Mouse (Mus musculus): Measurements from ENCODE around the gene Mmp15. TPM values are rescaled to one million over a fixed set of nuclear protein-coding genes. Genes with fewer than 3 reads are reported as not detected.
A peak's percentile ranks its signal among the peaks of the same experiment; 100 is the strongest.

Gene Mmp15
- polyA plus RNA-seq, 1 experiment from 2014 or later = 30.1 TPM

DNA sequence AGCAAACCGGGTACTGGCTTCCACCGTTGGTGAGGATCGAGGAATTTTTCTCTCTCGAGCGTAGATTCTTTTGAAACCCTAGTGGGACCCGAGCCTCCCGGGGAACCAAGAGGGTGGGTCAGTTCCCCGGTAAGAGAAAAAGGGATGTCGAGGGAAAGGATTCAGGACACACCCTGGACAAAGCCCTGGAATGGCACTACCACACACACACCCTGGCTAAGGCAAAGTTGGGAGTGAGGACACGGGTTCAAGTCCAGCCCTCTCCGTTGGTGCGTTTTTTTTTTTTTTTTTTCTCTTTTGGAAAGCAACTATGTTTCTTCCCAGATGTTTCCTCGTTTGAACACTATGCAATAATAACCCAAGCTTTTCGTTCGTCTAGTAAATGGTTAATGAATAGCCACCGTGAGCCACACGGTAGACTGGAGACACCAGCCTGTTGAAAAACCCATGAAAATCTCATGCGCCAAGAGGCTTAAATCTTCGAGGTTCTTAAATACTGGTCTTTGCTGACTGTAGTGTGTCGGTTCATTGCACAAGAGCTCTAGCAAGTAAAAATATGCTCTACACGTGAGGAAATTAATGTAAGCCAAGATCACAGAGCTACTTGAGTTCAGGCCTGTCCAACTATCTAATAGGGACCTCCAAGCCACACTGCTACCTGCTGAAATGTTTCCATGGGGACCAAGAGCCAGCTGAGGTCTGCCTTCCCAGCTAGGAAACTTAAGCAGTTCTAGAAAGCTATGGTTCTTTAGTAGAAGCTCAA lies 19.4 kb upstream of the Mmp15 start:
- 23% methylated on average over 21 of the region's 21 CpGs for WGBS
- Histone ChIP-seq H3K4me2 (ENCODE audit: low read depth, low read length) (peak overlapping the region; percentile 90), H3K4me3 (ENCODE audit: low read length) (peak overlapping the region; percentile 94), H3K27me3 (ENCODE audit: control insufficient read depth, insufficient read depth, low read length) (no peaks in the 10 kb centered on the region), H3K36me3 (ENCODE audit: control insufficient read depth, insufficient read depth) (peaks cover 40% of the 10 kb centered on the region), H3K9ac (ENCODE audit: low read length) (peak overlapping the region; percentile 98), H3K4me1 (ENCODE audit: control insufficient read depth, insufficient read depth, low read length) (peaks cover 16% of the 10 kb centered on the region), H3K9me3 (replicated peaks; ENCODE audit: control insufficient read depth, low read length) (peaks cover 3% of the 10 kb centered on the region; the same call in 1 of the 2 replicates), H3K27ac (ENCODE audit: low read length) (peak overlapping the region; percentile 99)
- ATAC-seq (replicated peaks; ENCODE audit: extremely low read depth, insufficient read depth, low FRiP score) = no peak

DNA sequence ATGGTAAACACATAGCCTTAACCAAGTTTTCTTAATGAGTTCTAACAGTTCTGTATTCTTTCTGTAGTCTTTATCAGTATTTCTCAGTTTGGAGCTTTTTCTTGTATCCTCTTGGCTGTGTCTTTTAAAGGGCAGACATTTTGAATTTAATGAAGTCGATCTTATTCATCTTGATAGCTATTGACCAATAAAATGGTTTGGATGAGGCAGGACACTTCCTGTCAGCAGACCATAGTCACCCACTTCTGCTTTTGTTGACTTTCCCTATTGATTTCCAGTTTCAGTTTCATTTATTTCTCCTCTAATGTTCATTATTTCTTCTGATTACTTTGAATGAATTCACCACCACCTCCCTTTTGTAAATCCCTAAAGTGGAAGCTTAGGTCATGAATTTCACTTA lies 16.4 kb upstream of the Mmp15 start:
- no peak overlapping the region for H3K9ac ChIP-seq (ENCODE audit: low read length)
- no peak overlapping the region for H3K4me3 ChIP-seq (ENCODE audit: low read length)
- H3K4me1 ChIP-seq (ENCODE audit: control insufficient read depth, insufficient read depth, low read length) = peaks cover 7% of the 10 kb centered on the region
- no peaks in the 10 kb centered on the region for H3K27me3 ChIP-seq (ENCODE audit: control insufficient read depth, insufficient read depth, low read length)
- H3K27ac ChIP-seq (ENCODE audit: low read length) = no peak overlapping the region
- no peak for ATAC-seq (replicated peaks; ENCODE audit: extremely low read depth, insufficient read depth, low FRiP score)
- no peak overlapping the region for H3K4me2 ChIP-seq (ENCODE audit: low read depth, low read length)
- peaks cover 3% of the 10 kb centered on the region; the same call in 1 of the 2 replicates for H3K9me3 ChIP-seq (replicated peaks; ENCODE audit: control insufficient read depth, low read length)
- WGBS = 74% methylated on average over 1 of the region's 1 CpGs
- H3K36me3 ChIP-seq (ENCODE audit: control insufficient read depth, insufficient read depth) = peaks cover 35% of the 10 kb centered on the region

DNA sequence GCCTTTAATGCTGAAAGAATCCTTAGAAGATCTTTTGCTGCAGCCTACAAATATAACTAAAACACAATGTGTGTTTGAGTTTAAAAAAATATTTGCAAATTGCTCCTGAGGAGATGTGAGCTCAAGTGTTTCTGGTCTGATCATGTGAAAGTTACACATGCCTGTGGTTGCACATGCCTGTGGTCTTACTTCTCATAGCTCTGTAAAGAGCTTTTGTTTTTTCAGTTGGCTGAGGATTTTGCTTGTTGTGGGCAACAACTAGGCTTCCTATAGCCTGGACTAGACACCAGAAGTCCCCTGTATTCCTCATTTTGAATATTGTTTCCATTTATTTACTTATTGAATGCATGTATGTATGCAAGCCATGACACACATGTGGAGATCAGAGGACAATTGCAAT lies 15.7 kb upstream of the Mmp15 start:
- H3K27me3 ChIP-seq (ENCODE audit: control insufficient read depth, insufficient read depth, low read length) = no peaks in the 10 kb centered on the region
- H3K4me1 ChIP-seq (ENCODE audit: control insufficient read depth, insufficient read depth, low read length) = peaks cover 8% of the 10 kb centered on the region; the same call in 1 of the 2 replicates
- ATAC-seq (replicated peaks; ENCODE audit: extremely low read depth, insufficient read depth, low FRiP score) = no peak
- no peak overlapping the region for H3K4me2 ChIP-seq (ENCODE audit: low read depth, low read length)
- no peak overlapping the region for H3K27ac ChIP-seq (ENCODE audit: low read length)
- peaks cover 3% of the 10 kb centered on the region; the same call in 1 of the 2 replicates for H3K9me3 ChIP-seq (replicated peaks; ENCODE audit: control insufficient read depth, low read length)
- H3K9ac ChIP-seq (ENCODE audit: low read length) = no peak overlapping the region
- H3K4me3 ChIP-seq (ENCODE audit: low read length) = no peak overlapping the region
- peaks cover 35% of the 10 kb centered on the region for H3K36me3 ChIP-seq (ENCODE audit: control insufficient read depth, insufficient read depth)

DNA sequence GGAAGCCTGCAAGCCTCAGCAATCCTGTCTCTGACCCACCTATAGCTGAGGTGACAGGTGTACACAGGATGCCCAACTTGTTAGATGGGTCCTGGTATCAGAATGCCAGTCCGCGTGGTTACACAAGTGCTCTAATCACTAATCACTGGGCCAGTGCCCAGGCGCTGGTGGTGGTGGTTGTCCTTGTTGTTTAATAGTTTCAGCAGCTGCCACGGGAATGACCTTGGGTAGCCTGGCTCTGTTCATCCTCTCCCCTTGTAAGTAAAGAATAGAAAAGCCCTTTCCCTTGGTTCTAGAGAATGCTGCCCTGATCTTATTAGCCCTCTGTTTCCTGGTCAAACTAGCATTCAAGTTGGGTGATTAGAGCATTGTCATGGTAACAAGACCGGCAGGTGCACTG lies 10.3 kb upstream of the Mmp15 start:
- H3K4me3 ChIP-seq (ENCODE audit: low read length) = no peak overlapping the region
- no peak overlapping the region for H3K9ac ChIP-seq (ENCODE audit: low read length)
- no peaks in the 10 kb centered on the region for H3K9me3 ChIP-seq (replicated peaks; ENCODE audit: control insufficient read depth, low read length)
- H3K27ac ChIP-seq (ENCODE audit: low read length) = peak overlapping the region; percentile 74
- H3K36me3 ChIP-seq (ENCODE audit: control insufficient read depth, insufficient read depth) = peaks cover 39% of the 10 kb centered on the region
- 49% methylated on average over 5 of the region's 5 CpGs for WGBS
- peaks cover 8% of the 10 kb centered on the region for H3K4me1 ChIP-seq (ENCODE audit: control insufficient read depth, insufficient read depth, low read length)
- H3K27me3 ChIP-seq (ENCODE audit: control insufficient read depth, insufficient read depth, low read length) = no peaks in the 10 kb centered on the region
- peak; percentile 47; the same call in 1 of the 2 replicates for ATAC-seq (replicated peaks; ENCODE audit: extremely low read depth, insufficient read depth, low FRiP score)
- H3K4me2 ChIP-seq (ENCODE audit: low read depth, low read length) = no peak overlapping the region

DNA sequence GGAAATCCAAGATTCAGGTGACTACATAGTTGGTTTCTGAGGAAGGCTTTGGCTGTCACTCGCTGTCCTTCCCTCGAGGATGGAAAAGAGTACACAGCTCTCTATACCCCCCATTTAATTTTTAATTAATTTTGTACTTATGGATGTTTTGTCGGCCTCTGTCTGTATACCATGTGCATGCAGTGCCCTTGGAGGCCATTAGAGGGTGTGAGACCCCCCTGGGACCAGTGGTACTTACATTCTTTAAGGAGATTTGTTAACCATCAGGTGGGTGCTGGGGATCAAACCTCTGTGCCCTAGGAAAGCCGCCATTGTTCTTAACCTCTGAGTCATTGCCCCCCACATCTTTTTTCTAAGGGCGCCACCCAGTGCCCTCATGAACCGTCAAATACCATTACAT lies 7.4 kb upstream of the Mmp15 start:
- Histone ChIP-seq H3K27me3 (ENCODE audit: control insufficient read depth, insufficient read depth, low read length) (no peaks in the 10 kb centered on the region), H3K9me3 (replicated peaks; ENCODE audit: control insufficient read depth, low read length) (no peaks in the 10 kb centered on the region), H3K9ac (ENCODE audit: low read length) (no peak overlapping the region), H3K4me2 (ENCODE audit: low read depth, low read length) (no peak overlapping the region), H3K36me3 (ENCODE audit: control insufficient read depth, insufficient read depth) (peaks cover 17% of the 10 kb centered on the region), H3K27ac (ENCODE audit: low read length) (no peak overlapping the region), H3K4me3 (ENCODE audit: low read length) (no peak overlapping the region), H3K4me1 (ENCODE audit: control insufficient read depth, insufficient read depth, low read length) (peaks cover 26% of the 10 kb centered on the region)
- 84% methylated on average over 6 of the region's 6 CpGs for WGBS
- no peak for ATAC-seq (replicated peaks; ENCODE audit: extremely low read depth, insufficient read depth, low FRiP score)

DNA sequence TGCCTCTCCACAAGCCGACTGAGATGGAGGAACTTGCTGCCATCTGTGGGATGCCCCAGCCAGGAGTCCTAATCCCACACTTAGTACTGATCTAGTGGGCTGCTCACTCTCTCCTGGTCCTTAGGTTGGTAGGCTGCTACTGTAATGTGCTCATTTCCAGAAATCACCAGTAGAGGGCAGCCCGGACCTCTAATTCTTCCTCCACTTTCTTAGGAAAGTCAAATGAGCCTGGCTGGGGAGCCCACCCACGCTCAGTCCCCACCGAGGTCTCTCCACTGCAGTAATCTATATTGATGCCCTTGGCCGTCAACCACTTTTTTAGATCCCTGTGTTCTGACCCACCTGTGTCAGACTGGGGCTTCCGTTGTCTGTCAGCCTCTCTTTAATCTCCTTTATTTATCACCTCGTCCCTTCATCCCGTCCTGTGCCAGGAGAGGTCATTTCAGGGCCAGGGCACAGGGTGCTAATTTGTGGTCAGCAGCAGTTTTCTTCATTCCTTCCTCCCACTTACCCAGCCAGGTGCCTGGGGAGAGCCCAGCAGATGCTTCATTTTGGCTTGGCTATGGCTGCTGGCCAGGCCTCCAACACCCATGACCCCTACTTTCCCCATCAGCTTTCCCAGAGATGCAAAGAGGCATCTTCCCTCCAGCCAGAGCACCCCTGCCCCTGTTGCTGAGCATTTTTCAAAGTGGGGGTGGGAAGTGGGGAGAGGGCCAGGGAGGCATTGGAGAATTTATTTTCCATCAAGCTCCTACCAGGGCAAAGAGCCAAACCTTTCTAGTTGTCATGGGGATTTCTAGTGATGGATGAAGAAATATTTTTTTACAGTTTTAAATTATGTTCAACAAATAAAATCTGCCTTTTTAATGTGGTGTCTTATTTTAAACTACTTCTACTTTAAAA lies 5.2 kb upstream of the Mmp15 start:
- Histone ChIP-seq H3K9ac (ENCODE audit: low read length) (no peak overlapping the region), H3K4me1 (ENCODE audit: control insufficient read depth, insufficient read depth, low read length) (peaks cover 34% of the 10 kb centered on the region), H3K27ac (ENCODE audit: low read length) (no peak overlapping the region), H3K36me3 (ENCODE audit: control insufficient read depth, insufficient read depth) (peaks cover 16% of the 10 kb centered on the region), H3K9me3 (replicated peaks; ENCODE audit: control insufficient read depth, low read length) (no peaks in the 10 kb centered on the region), H3K4me2 (ENCODE audit: low read depth, low read length) (no peak overlapping the region), H3K4me3 (ENCODE audit: low read length) (no peak overlapping the region), H3K27me3 (ENCODE audit: control insufficient read depth, insufficient read depth, low read length) (no peaks in the 10 kb centered on the region)
- ATAC-seq (replicated peaks; ENCODE audit: extremely low read depth, insufficient read depth, low FRiP score) = peak; percentile 51
- 20% methylated on average over 8 of the region's 8 CpGs for WGBS

DNA sequence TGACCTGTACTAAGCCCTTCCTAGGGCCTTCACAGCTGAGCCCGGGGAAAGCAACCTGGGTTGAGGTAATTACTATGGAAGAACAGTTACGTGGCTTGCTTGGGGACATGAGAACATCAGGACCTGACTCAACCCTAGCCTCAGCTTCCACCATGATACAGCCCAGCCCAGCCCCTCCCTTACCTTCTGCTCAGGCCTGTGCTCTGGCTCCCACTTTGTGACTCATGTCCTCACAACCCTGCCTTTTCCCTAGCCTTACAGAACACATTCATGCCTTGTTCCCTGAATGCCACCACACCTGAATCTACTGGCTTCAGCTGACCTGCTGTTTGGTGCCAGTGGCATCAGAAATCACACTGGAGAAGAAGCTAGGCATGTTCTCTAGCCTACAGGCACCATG lies 3.7 kb upstream of the Mmp15 start:
- Histone ChIP-seq H3K36me3 (ENCODE audit: control insufficient read depth, insufficient read depth) (peaks cover 12% of the 10 kb centered on the region), H3K4me2 (ENCODE audit: low read depth, low read length) (no peak overlapping the region), H3K4me1 (ENCODE audit: control insufficient read depth, insufficient read depth, low read length) (peaks cover 30% of the 10 kb centered on the region), H3K27me3 (ENCODE audit: control insufficient read depth, insufficient read depth, low read length) (no peaks in the 10 kb centered on the region), H3K9me3 (replicated peaks; ENCODE audit: control insufficient read depth, low read length) (no peaks in the 10 kb centered on the region), H3K27ac (ENCODE audit: low read length) (peak overlapping the region; percentile 51; the same call in 1 of the 2 replicates), H3K9ac (ENCODE audit: low read length) (0 out of 2 replicates have a peak overlapping the region, but pooled peaks have one; percentile 23), H3K4me3 (ENCODE audit: low read length) (no peak overlapping the region)
- no peak for ATAC-seq (replicated peaks; ENCODE audit: extremely low read depth, insufficient read depth, low FRiP score)
- WGBS = 86% methylated on average over 2 of the region's 2 CpGs

DNA sequence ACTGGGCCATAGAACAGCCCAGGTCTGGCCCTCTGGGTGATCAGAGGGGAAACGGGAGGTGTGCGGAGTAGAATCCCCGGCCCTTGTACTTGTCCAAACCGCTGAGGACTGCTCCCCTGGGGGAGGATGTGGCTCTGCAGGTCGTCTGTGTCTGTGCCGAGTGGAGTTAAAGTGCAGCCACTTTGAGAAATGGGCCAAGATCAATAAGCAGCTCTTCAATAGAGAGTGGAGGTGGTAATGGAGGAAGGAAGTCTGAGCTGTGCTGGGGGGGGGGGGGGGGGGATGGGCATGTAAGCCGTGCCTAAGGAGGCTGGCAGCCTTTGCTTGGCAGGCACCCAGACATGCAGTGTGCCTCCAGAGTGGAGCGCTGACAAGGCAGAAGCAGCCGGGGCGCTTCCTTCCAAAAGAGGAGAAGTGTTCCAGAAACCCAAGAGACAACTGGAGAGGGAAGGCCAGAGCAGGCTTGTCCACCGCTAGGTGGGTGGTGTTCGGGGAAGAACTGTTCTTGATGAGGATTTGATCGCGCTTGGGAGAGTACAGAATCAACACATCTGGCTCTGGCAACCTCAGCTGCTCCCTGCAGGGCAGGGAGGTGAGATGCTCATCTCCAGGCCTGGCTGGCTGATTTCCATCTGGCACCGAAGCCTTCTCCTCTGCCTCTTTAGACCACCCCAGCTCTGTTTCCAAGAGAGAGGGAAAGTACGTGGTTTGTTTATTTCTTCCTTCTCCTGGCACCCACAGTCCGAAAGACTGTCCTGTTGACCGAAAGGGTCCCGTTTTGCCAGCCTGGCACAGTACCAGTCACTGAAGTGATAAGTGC lies 3.0 kb upstream of the Mmp15 start:
- H3K27me3 ChIP-seq (ENCODE audit: control insufficient read depth, insufficient read depth, low read length) = no peaks in the 10 kb centered on the region
- ATAC-seq (replicated peaks; ENCODE audit: extremely low read depth, insufficient read depth, low FRiP score) = 0 out of 2 replicates have a peak, but pooled peaks have one; percentile 3
- peak overlapping the region; percentile 19; the same call in 1 of the 2 replicates for H3K4me3 ChIP-seq (ENCODE audit: low read length)
- H3K36me3 ChIP-seq (ENCODE audit: control insufficient read depth, insufficient read depth) = peaks cover 10% of the 10 kb centered on the region
- peak overlapping the region; percentile 73 for H3K27ac ChIP-seq (ENCODE audit: low read length)
- 29% methylated on average over 19 of the region's 19 CpGs for WGBS
- H3K9ac ChIP-seq (ENCODE audit: low read length) = peak overlapping the region; percentile 56
- peaks cover 31% of the 10 kb centered on the region for H3K4me1 ChIP-seq (ENCODE audit: control insufficient read depth, insufficient read depth, low read length)
- no peaks in the 10 kb centered on the region for H3K9me3 ChIP-seq (replicated peaks; ENCODE audit: control insufficient read depth, low read length)
- peak overlapping the region; percentile 54 for H3K4me2 ChIP-seq (ENCODE audit: low read depth, low read length)

Data from heart, embryonic 16.5 days (tissue).